Comparison of ENCODE assay signal across 1 mouse cellular context in genomic region chr11:93969171-93969570, GRCm38 (mm10).
TF ChIP-seq lines count a peak whose summit lies in the region.

No protein-coding gene starts in this region.

TF ChIP-seq in CH12.LX, 34 proteins besides CTCF, POLR2A, EP300 and RAD21 (continued from another document):
- TF ChIP-seq SIN3A (IDR thresholded peaks at IDR 0.05; ENCODE audit: low read length) (no peak), KAT2A (IDR thresholded peaks at IDR 0.05; ENCODE audit: insufficient replicate concordance, low read length) (no peak), CHD2 (IDR thresholded peaks at IDR 0.05; ENCODE audit: low read length) (no peak), RCOR1 (conservative IDR thresholded peaks at IDR 0.05; ENCODE audit: low read depth, low read length) (no peak), E2F4 (IDR thresholded peaks at IDR 0.05; ENCODE audit: insufficient replicate concordance, low read depth, low read length) (no peak), ZNF384 (IDR thresholded peaks at IDR 0.05; ENCODE audit: low read depth, low read length) (no peak), MAX (IDR thresholded peaks at IDR 0.05; ENCODE audit: low read length) (no peak), NRF1 (IDR thresholded peaks at IDR 0.05; ENCODE audit: low read depth, low read length) (no peak), CHD1 (IDR thresholded peaks at IDR 0.05; ENCODE audit: low read depth, low read length) (no peak), ETS1 (conservative IDR thresholded peaks at IDR 0.05; ENCODE audit: low read depth, low read length) (no peak), BHLHE40 (IDR thresholded peaks at IDR 0.05; ENCODE audit: low read depth, low read length) (no peak), USF1 (IDR thresholded peaks at IDR 0.05; ENCODE audit: low read depth, low read length) (no peak)
